Mouse (Mus musculus) small intestine, adult 2 months (tissue): ENCODE measurements around the gene H3f3a. TPM values are rescaled to one million over a fixed set of nuclear protein-coding genes. Genes with fewer than 3 reads are reported as not detected.

Experiments
- H3K27ac ChIP-seq: fragments of 200-500 bp; 2 replicates; pipeline ENCODE4 v1.5.1; 2012; ENCODE audit warnings: low read depth, low read length, control low read depth, inconsistent platforms; ENCODE audit not compliant: insufficient read depth
- H3K27me3 ChIP-seq: fragments of 200-500 bp; 2 replicates; pipeline ENCODE4 v1.6.1; 2012; ENCODE audit warnings: mild to moderate bottlenecking, moderate library complexity, low read length, inconsistent platforms; ENCODE audit not compliant: control insufficient read depth, insufficient read depth
- H3K36me3 ChIP-seq: fragments of 200-500 bp; 2 replicates; pipeline ENCODE4 v1.6.1; 2012; ENCODE audit warnings: mild to moderate bottlenecking, low read length, control low read depth, inconsistent platforms; ENCODE audit not compliant: control insufficient read depth, insufficient read depth
- H3K4me1 ChIP-seq: fragments of 200-500 bp; 2 replicates; pipeline ENCODE4 v1.6.1; 2012; ENCODE audit warnings: low read length, inconsistent platforms, mixed read lengths; ENCODE audit not compliant: control insufficient read depth, insufficient read depth, insufficient read length
- H3K4me3 ChIP-seq: fragments of 200-500 bp; 2 replicates; pipeline ENCODE4 v1.5.1; 2012; ENCODE audit warnings: low read depth, mild to moderate bottlenecking, control low read depth, inconsistent platforms, low read length, moderate library complexity
- CTCF ChIP-seq: fragments of 200-500 bp; IDR thresholded peaks from 2 replicates; pipeline ENCODE4 v1.5.1; 2012; ENCODE audit warnings: low read depth, mild to moderate bottlenecking, control low read depth, inconsistent platforms, low read length, moderate library complexity, mixed read lengths; ENCODE audit not compliant: insufficient replicate concordance, insufficient read length; ENCODE audit errors: extremely low read depth
- POLR2A ChIP-seq: fragments of 200-500 bp; IDR thresholded peaks from 2 replicates; pipeline ENCODE4 v1.6.1; 2012; ENCODE audit warnings: low read depth, mild to moderate bottlenecking, control low read depth, inconsistent platforms, low read length, moderate library complexity
- WGBS: fragments of 180-500 bp; shearing (Covaris S2); methylation state at CpG from one replicate; pipeline ENCODE4 v1.1.7; 2018; 5-methylcytosine and 5-hydroxymethylcytosine counted together
- polyA plus RNA-seq: library from polyadenylated mRNA; depleted of rRNA; stranded (reverse); fragments of >200 nt; gene quantifications from 2 replicates; pipeline ENCODE4 v1.2.3, GENCODE M21; 2012

Gene H3f3a
- polyA plus RNA-seq, 1 experiment: 262 TPM

DNA sequence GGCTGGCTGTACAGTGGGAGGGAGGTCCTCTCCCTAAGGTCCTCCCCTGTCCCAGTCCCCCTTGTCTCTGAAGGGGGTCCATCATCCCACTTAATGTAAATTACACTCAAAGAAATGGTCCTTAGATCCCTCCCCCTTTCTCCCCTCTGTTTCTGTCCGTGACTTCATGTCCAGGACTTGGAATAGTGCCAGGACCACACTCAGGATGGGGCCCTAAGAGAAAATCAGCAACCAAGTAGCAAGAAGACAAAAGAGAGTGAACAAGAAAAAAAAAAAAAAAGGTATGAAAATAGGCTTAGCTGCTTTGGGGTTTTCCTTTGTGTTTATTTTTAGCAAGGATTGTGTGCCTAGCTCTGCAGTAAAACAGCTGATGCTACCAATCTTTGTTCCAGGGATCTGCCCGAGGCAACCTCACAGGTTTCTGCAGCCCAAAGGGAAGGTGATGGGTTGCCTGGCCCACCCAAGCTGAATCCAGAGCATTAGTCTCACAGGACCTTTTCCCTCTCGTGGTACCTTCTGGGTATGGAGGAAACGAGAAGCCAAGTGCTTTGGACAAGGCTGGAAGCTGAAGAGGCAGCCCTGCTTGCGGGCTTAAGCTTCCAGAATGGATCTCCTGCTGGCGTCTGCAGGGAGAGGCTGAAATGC lies 37.8 kb downstream of the H3f3a start:
- Histone ChIP-seq H3K27ac (no peak overlapping the region), H3K27me3 (no peaks in the 10 kb centered on the region), H3K36me3 (no peaks in the 10 kb centered on the region), H3K4me3 (no peak overlapping the region), H3K4me1 (peaks cover 23% of the 10 kb centered on the region)
- TF ChIP-seq CTCF (no peak), POLR2A (no peak)
- 74% methylated on average over 6 of the region's 6 CpGs for WGBS

GRCm38 (mm10) chr1:180775317-180775716 lies 38.4 kb downstream of the H3f3a start:
- Histone ChIP-seq H3K27ac (no peak overlapping the region), H3K4me1 (peaks cover 16% of the 10 kb centered on the region), H3K4me3 (no peak overlapping the region), H3K36me3 (no peaks in the 10 kb centered on the region), H3K27me3 (no peaks in the 10 kb centered on the region)
- whole genome bisulfite sequencing: 87% methylated on average over 10 of the region's 10 CpGs
- TF ChIP-seq POLR2A (no peak), CTCF (no peak)

- peaks cover 11% of the 10 kb centered on the region for H3K4me1 ChIP-seq
- H3K27ac ChIP-seq: no peak overlapping the region
- no peak overlapping the region for H3K4me3 ChIP-seq
- TF ChIP-seq CTCF (peak; percentile 71; the same call in 1 of the 2 replicates), POLR2A (no peak)
- H3K36me3 ChIP-seq: no peaks in the 10 kb centered on the region
- no peaks in the 10 kb centered on the region for H3K27me3 ChIP-seq
- 68% methylated on average over 3 of the region's 3 CpGs for WGBS
These were observed 39.1 kb downstream of the H3f3a start for GRCm38 (mm10) chr1:180774664-180775063.

DNA sequence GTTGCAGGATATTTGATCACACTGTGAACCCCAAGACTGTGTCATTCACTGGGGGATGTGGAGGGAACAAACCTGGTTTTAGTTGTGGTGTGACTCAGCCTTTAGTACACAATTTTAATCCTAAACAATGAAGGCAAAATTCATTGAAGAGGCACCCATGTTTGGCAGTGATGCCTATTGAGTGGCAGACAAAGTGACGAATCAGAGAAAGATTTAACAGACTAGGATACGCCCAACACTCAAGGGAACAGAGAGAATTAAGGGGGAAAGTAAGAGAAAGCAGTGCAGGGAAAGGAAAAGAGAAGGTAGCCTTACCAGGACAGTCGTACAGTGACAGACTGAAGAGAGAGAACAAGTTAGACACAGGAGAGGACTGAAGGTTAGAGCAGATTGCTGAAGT lies 41.5 kb downstream of the H3f3a start:
- Histone ChIP-seq H3K27me3 (no peaks in the 10 kb centered on the region), H3K4me1 (peaks cover 10% of the 10 kb centered on the region), H3K36me3 (no peaks in the 10 kb centered on the region), H3K27ac (no peak overlapping the region), H3K4me3 (no peak overlapping the region)
- TF ChIP-seq POLR2A (no peak), CTCF (no peak)
- WGBS: 92% methylated on average over 3 of the region's 3 CpGs

GRCm38 (mm10) chr1:180771722-180772121 lies 42.0 kb downstream of the H3f3a start:
- Histone ChIP-seq H3K27me3 (no peaks in the 10 kb centered on the region), H3K36me3 (no peaks in the 10 kb centered on the region), H3K27ac (no peak overlapping the region), H3K4me3 (no peak overlapping the region), H3K4me1 (peaks cover 13% of the 10 kb centered on the region)
- 72% methylated on average over 4 of the region's 4 CpGs for WGBS
- TF ChIP-seq CTCF (no peak), POLR2A (no peak)

DNA sequence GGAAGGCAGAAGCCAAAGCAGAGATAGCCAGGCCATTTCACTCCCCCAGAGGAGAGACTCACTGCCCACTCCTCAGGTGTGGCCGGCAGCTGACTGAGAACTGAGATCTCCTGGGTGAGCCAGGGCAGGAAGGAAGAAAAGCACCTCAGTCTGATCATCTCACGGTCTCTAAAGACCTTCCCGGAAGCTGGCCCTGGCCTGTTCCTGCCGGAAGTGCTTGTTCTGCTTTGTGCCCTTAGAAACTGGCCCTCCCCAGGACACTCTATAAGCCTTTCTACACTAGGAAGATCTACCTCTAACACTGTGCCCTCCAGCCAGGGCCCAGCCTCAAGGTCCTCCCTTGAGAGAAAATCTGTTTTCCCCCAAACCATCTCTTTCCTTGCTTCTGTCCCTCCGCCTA lies 42.4 kb downstream of the H3f3a start:
- Histone ChIP-seq H3K4me3 (no peak overlapping the region), H3K4me1 (peaks cover 11% of the 10 kb centered on the region), H3K36me3 (no peaks in the 10 kb centered on the region), H3K27ac (no peak overlapping the region), H3K27me3 (no peaks in the 10 kb centered on the region)
- TF ChIP-seq CTCF (no peak), POLR2A (no peak)
- 85% methylated on average over 5 of the region's 5 CpGs for WGBS

DNA sequence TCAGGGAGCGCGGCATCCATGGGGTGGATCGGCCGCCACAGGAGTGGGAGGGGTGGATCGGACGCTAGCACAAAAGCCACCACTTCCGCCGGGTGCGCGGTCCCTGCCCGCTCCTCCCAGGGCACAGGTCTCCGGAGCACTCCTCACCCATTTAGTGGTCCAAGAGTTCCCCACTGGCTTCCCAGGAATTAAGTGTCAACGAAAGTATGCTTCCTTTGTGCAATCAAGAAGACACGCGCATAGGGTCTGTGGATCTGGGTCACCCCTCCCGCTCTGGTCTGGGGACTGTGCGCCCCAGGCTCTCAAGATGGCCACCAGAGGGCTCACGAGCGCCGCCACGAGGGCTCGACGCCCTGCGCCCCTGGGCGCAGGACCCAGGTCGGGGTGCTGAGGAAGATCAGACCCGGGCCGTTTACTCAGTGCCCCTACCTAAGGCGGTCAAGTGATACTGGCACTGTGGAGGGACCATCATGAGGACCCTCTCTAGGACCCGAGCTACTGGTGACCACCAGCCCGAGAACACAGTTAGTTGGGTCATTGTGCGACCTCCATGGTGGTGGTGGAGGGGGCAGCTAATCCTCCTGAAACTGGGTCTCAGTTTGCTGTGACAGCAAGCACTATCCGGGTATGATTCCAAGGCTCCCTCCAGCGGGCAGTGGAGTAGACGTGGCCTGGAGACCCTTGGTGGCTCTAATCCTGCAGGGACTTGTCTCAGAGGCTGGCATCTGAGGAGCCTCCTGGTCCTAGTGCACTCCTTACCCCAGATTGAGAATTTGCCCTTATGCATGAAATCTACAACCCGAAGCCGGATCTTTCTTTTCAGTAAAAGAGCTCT lies 45.2 kb downstream of the H3f3a start:
- peak overlapping the region; percentile 67 for H3K27ac ChIP-seq
- H3K4me1 ChIP-seq: peaks cover 14% of the 10 kb centered on the region
- H3K27me3 ChIP-seq: no peaks in the 10 kb centered on the region
- H3K36me3 ChIP-seq: no peaks in the 10 kb centered on the region
- TF ChIP-seq POLR2A (no peak), CTCF (peak; percentile 73)
- 3% methylated on average over 37 of the region's 37 CpGs for WGBS
- peak overlapping the region; percentile 79 for H3K4me3 ChIP-seq
